Mouse (Mus musculus) adrenal gland, postnatal 14 days (tissue): ENCODE results near the gene Vamp1. TPM values are rescaled to one million over a fixed set of nuclear protein-coding genes. Genes with fewer than 3 reads are reported as not detected.

Experiments
- DNase-seq: peaks from one replicate; pipeline ENCODE4 v3.0.0; 2021; ENCODE audit warnings: mixed read lengths
- long read RNA-seq, 2 experiments: library from polyadenylated mRNA; stranded (forward); transcript quantifications; one replicate each; pipeline ENCODE4 v2.0.0; 2021
- total RNA-seq: library from RNA; stranded (reverse); gene quantifications from 2 replicates; pipeline ENCODE4 v1.2.3, GENCODE M21; 2021

Vamp1 gene
- total RNA-seq = 31.8 and 42.6 TPM in 2 replicates
- long read RNA-seq, experiment 1, partial matches to known transcripts = 1 of 11 reads
- long read RNA-seq, experiment 1, other reads (novel, unspliced or antisense) = 9 of 11 reads
- long read RNA-seq, experiment 2, partial matches to known transcripts = 3 of 11 reads
- long read RNA-seq, experiment 2, other reads (novel, unspliced or antisense) = 7 of 11 reads

GRCm38 (mm10) chr6:125215148-125215954 is at the start of gene Vamp1:
Gene Vamp1 (plus strand): TSS chr6:125215551.
- DNase-seq = peak; percentile 96

- peak; percentile 93 for DNase-seq
These were observed 49.1 kb upstream of the Vamp1 start, which contains the start of gene Gapdh for GRCm38 (mm10) chr6:125166051-125166751. Gene Gapdh (minus strand): TSS chr6:125166467.

- DNase-seq = peak; percentile 69
These were observed 48.3 kb upstream of the Vamp1 start for GRCm38 (mm10) chr6:125166861-125167650.

DNA sequence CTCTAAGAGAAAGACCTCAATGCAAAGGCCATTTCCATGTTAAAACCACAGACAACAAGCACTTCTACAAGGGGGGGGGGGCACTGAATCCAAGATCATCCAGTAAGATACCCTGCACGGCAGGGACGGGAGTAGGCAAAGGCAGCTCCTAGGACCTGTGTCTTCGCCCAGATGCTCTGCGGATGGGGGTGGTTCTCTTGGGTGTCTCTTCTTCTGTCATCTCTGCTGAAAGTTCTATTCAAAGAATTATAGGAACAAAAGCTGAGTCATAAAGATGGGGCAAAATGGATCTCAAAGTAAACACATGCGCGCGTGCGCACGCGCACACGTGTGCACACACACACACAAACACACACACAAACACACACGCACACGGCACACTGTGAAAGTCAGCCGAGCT is 47.3 kb upstream of the Vamp1 start:
- no peak for DNase-seq

- DNase-seq = peak; percentile 19
These were observed 45.2 kb upstream of the Vamp1 start for GRCm38 (mm10) chr6:125170194-125170593.

GRCm38 (mm10) chr6:125172474-125172873 is 42.9 kb upstream of the Vamp1 start:
- peak; percentile 44 for DNase-seq

GRCm38 (mm10) chr6:125173256-125173655 is 42.1 kb upstream of the Vamp1 start:
- DNase-seq = peak; percentile 80

GRCm38 (mm10) chr6:125175469-125175868 is 39.9 kb upstream of the Vamp1 start:
- DNase-seq = no peak

DNA sequence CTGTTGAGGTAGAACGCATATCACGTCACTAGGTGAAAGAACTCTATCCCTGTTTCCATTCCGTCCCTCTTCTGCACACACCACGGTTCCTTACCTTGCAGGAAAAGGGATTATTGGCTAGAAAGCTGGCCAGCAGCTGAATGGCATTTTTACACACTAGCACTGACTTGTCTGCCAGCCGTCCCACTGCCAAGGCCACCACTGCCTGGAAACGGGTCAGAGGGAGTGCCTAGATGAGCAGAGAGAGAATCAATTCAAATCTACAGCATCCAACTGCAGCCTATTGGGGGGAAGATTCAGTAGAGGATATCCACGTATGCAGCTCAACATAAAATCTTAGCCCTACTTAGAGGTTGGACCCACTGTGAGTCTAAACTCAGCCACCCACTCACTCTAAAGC is 35.8 kb upstream of the Vamp1 start:
- DNase-seq = peak; percentile 69

GRCm38 (mm10) chr6:125182133-125182532 is 33.2 kb upstream of the Vamp1 start:
- DNase-seq = no peak

DNA sequence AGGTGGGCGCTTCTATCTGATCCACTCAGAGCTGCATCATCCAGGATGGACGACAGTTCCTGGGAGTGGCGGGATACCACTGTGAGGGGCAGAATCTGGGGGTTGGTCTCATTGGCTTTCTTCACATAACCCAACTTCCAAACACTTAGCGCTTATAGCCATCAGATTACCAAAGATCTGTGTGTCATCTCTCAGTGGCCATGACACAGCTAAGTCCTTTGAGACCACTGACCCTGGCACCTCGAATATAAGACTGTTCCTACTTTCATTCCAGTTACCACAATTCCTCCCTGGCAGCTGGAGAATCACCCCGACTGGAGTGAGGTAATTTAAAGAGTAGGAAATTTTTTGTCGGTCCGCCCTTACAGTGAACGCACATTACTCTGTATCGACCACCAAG is 29.1 kb upstream of the Vamp1 start:
- DNase-seq = no peak

DNA sequence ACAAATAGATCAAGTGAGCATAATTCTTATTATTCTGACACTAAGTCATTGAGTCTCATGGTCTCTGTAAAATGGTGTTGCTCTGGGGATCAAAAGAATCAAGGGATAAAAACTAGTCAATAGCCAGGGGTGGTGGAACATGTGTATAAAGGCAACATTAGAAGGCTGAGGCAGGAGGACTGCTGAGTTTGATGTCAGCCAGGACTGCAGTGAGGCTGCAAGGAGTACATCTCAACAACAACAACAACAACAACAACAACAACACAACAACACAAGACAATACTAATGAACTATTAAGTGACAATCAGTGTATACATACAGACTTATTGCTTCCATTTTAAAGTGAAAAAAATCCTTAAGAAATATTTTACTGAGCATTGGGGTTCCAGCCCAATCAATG is 24.5 kb upstream of the Vamp1 start:
- DNase-seq = no peak

DNA sequence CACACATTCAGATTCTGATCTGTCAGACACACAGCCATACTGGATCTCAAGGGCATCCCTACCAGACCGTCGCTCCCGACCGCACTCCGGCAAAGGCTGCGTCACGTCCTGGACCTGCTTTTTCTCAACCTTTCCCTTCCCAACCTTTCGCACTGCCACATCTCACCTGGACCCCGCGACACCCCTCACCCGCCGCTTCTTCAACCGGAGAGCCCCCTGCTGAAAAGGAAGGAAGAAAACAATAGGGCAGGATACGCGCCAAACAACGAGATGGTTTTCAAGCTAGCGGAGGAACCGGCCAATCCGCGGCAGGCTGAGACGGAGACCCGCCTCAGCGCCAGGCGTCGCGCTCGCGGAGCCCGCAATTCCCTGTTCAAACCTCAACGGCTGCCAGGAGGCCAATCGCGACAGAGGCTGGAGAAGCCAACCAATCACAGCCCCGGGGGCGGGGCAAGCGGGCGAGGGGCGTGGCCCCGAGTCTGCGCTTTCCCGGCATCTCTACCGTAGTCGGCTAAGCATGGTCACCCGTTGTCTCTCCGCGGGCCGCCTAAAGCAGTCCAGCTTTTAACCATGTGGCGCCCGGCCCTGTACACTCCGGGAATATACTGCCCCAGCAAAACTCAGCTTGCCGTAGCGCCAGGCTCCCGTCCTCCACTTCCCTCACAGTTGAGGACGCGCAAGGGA is 23.9 kb upstream of the Vamp1 start, which contains the start of the genes Ncapd2 and Mrpl51:
Gene Ncapd2, minus strand, starts transcription at position 370 of the 684 bp plus-strand sequence.
Gene Mrpl51, plus strand, starts transcription at position 470 of the 684 bp plus-strand sequence.
- peak; percentile 98 for DNase-seq

DNA sequence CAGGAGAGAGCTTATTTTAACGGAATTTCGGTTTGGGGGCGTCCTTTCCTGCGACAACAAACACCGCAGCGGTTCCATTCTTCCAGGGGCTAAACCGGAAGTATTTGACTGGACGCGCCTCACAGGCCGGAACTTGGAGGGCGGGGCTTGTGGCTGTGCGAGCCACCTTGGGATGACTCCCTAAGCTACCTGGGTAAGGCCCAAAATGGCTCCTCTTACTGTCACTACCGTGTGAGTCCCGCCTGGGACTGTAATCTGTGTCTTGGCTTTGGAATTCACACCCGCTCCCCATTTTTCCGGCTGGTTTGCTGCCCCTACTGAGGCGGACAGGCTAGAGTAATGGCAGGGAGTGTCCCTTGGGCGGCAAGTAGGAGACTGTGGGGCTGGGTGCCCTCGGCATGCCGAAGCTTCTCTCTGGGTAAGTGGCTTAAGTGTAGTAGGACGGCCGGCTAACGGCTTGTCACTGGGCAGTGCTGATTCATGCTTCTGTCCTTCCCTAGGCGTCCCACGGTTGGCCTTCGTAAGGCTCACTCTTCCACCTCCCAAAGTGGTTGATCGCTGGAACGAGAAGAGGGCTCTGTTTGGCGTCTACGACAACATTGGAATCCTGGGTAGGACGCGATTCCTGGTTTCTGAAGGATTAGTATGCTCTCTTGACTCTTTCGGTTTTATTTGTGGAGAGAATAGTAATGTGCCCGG is 23.2 kb upstream of the Vamp1 start:
- DNase-seq = peak; percentile 96

DNA sequence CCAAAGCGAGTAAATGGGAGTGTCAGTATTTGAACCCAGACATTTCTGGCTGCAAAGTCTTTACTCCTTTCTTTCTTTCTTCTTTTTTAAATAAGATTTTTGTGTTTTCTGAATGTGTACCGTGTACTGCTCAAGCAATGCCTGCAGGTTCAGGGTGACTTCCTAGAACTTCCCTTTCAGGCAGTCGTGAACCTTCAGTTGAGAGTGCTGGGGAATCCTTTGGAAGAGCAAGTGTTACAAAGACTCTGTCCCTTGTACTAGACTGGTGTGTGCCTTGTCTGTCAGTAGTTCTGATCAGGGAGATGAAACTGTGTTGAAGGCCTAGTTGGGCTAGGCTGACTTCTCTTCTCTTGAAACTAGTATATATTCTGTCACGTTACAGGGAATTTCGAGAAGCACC is 22.5 kb upstream of the Vamp1 start:
- DNase-seq = no peak

- DNase-seq = no peak
These were observed 22.0 kb upstream of the Vamp1 start for GRCm38 (mm10) chr6:125193390-125193789.

- DNase-seq = no peak
These were observed 19.7 kb upstream of the Vamp1 start for GRCm38 (mm10) chr6:125195541-125196075.

GRCm38 (mm10) chr6:125196301-125196700 is 19.1 kb upstream of the Vamp1 start:
- no peak for DNase-seq

GRCm38 (mm10) chr6:125197166-125197565 is 18.2 kb upstream of the Vamp1 start:
- DNase-seq = no peak

GRCm38 (mm10) chr6:125210436-125210835 is 4.9 kb upstream of the Vamp1 start:
- DNase-seq = no peak

GRCm38 (mm10) chr6:125212621-125213020 is 2.7 kb upstream of the Vamp1 start:
- peak; percentile 51 for DNase-seq
